Mouse (Mus musculus): Measurements from ENCODE around the gene Cgn. TPM values are rescaled to one million over a fixed set of nuclear protein-coding genes. Genes with fewer than 3 reads are reported as not detected.
A peak's percentile ranks its signal among the peaks of the same experiment; 100 is the strongest.

The Cgn gene
- total RNA-seq (2017), result not detected in 2 replicates

- ATAC-seq (replicated peaks; ENCODE audit: low read depth, poor library complexity, severe bottlenecking), result peak; percentile 95
Observed at GRCm38 (mm10) chr3:94786367-94786835, at the start of gene Cgn. TSS of gene Cgn (minus strand) at chr3:94786492.

DNA sequence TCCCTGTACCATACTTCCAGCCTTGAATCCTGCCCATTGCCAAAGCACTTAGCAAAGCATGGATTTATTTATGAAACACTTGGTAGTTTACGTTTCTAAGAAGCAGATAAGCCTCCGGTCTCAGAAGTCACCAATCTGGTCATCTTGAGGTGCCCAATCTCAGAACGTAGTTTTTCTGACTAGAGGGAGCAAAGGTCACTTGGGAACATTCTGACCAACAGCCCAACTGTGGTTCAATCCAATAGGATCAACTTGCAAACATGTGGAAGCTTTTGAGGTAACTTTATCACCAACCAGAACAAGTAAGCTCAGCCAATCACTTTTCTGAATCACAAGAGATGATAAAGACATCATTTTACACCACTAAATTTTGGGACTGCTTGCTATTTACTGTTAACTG, 49.1 kb upstream of the Cgn start:
- ATAC-seq (replicated peaks; ENCODE audit: low read depth, poor library complexity, severe bottlenecking), result no peak

DNA sequence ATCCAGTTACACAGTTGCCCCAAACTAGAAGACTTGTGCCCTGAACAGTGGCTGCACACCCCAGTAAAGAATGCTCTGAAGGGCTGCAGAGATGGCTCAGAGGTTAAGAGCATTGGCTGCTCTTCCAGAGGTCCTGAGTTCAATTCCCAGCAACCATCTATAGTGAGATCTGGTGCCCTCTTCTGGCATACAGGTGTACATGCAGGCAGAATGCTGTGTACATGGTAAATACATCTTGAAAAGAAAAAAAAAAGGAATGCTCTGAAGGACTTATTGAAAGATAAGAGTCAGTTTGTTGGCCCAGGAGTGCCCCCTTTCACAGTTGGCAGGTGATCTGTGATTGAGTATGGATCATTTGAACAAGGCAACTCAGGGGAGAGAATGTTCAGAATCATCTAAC, 47.1 kb upstream of the Cgn start:
- ATAC-seq (replicated peaks; ENCODE audit: low read depth, poor library complexity, severe bottlenecking), result no peak

- ATAC-seq (replicated peaks; ENCODE audit: low read depth, poor library complexity, severe bottlenecking), result no peak
Observed at GRCm38 (mm10) chr3:94832701-94833100, 46.4 kb upstream of the Cgn start.

DNA sequence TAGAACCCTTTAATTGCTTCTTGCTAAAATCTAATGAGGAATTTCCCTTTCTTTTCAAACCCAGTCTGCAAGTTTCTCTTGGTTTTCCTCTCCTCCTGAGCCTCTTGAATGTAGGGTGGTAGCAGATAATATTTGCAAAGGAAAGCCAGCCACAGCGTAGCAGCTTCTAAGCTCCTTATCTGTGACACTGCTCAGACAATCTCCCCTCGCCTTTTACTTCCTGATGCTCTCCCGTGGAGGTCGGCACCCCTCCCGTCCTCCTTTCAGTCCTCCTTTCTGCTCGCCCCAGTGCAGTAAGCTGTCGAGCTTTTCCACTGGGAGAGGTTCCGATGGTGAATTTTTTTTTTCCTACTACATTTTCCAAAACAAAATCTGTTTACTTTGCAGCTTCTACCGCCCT, 45.8 kb upstream of the Cgn start:
- ATAC-seq (replicated peaks; ENCODE audit: low read depth, poor library complexity, severe bottlenecking), result peak; percentile 74

DNA sequence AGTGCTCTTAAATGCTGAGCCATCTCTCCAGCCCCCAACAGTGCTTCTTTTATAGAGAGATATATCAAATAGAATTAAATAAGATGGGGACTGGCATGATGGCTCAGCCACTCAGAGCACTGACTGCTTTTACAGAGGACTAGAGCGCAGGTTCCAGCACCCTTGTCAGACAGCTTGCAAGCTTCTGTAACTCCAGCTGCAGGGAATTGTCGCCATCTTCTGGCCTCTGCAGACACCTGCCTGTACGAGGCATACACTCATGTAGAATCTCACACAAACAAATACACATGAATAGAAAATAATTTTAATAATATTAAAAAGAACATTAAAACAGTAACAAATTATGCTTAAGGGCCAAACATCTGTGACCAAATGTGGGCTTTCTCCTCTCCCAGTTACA, 37.8 kb upstream of the Cgn start:
- ATAC-seq (replicated peaks; ENCODE audit: low read depth, poor library complexity, severe bottlenecking), result no peak

DNA sequence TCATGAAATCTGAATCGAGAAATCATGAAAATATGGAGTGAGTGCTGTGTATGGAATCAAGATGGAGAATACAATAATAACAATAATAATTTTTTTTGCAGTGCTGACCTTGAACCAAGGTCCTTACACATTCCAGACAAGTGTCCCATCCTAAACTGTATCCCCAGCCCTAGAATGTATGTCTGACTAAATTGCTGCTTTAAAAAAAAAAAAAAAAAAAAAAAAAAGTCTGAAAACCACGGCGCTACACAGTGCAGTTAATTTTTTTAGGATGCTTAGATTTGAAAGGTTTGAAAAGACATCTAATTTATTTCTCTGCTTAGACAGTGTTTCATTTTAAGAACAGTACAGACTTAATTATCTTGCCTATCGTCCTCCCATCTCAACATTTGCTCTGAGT, 35.8 kb upstream of the Cgn start:
- no peak for ATAC-seq (replicated peaks; ENCODE audit: low read depth, poor library complexity, severe bottlenecking)

- ATAC-seq (replicated peaks; ENCODE audit: low read depth, poor library complexity, severe bottlenecking), result peak; percentile 72
Observed at GRCm38 (mm10) chr3:94821008-94821638, 34.8 kb upstream of the Cgn start.

DNA sequence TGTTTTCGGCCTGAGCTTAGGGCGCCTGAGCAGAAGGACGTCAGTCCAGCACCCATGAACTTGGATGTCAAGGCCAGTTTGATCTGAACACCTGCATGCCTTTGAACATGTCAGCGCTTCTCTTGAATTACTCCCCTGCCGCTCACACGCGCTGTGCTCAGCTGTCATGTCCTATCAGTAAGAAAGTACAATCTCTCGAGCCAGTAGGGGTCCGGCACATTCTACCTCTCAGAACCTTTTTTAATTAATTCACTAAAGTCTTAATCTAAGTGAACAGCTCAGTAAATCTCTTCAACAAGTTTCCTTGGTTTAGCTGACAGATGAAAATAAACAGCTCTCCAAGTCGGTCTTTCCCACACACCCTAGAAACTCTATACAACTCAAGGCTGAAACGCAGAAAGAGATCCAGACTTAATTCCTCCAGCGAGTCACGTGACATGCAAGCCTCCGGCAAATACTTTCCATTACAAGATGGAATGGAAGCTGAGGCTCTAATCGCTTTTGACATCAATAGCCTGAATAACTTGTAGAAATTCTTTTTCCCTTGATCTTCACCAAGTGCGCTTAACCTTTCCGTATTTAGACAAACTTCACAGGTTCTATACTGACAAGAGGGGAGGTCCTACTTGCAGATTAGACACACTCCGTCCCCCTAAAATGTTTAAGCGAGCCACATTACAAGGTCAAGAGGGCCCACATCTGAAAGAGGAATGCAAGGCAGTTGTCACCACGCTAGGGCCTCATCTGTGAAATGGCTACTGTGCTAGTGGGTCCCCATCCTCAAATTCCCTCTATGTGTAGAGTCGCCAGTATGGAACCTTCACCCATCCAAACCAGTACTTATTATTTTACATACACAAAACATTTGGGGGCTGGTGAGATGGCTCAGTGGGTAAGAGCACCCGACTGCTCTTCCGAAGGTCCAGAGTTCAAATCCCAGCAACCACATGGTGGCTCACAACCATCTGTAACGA, 33.4 kb upstream of the Cgn start:
- no peak for ATAC-seq (replicated peaks; ENCODE audit: low read depth, poor library complexity, severe bottlenecking)

DNA sequence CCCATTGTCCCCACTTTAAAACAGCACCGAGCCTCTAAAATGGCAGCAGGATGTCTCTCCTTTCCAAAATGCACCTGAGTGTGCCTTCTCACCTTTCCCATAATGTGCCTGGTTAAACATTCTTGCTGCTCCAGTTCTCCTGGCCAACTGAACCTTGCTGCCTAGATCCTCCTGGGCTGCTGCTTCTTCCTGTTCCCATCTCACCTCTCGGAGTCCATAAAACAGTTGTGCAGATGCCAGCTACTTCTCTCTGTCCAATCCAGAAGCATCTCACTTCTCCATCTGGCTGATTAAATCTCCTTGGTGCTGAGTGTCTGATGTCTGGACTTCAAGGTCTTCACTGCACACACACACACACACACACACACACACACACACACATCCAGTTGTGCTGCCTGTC, 31.4 kb upstream of the Cgn start:
- ATAC-seq (replicated peaks; ENCODE audit: low read depth, poor library complexity, severe bottlenecking), result no peak

DNA sequence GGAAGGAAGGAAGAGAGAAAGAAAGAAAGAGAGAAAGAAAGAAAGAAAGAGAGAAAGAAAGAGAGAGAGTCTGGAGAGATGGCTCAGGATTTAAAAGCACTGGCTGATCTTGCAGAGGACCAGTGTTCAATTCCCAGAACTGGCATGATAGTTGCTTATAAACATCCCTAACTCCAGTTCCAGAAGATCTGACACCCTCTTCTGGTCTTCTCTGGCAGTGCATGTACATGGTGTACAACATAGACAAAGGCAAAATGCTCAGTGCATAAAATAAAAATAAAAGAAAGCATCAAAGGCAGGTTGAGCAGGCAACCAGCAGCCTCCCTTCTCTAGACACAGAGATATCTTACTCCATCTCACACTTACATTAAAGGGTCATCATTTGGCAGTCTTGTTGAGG, 29.3 kb upstream of the Cgn start:
- ATAC-seq (replicated peaks; ENCODE audit: low read depth, poor library complexity, severe bottlenecking), result 0 out of 2 replicates have a peak, but pooled peaks have one; percentile 33

DNA sequence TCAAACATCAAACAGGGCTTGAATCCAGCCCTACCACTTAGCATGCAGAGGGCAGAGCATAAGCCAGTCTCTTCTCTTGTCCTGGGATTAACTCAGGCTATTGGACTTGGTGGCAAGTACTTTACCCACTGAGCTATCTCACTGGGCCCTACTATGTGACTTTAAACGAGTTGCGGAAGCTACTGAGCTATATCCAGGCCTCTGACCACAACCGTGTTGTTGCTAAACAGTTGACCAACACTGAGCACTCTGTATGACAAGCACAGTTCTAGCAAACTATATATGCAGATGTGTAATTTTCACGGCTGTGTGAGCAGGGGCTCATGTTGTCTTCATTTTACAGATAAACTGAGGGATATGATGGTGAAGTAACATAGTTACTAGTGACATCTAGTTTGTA, 28.4 kb upstream of the Cgn start:
- ATAC-seq (replicated peaks; ENCODE audit: low read depth, poor library complexity, severe bottlenecking), result no peak

DNA sequence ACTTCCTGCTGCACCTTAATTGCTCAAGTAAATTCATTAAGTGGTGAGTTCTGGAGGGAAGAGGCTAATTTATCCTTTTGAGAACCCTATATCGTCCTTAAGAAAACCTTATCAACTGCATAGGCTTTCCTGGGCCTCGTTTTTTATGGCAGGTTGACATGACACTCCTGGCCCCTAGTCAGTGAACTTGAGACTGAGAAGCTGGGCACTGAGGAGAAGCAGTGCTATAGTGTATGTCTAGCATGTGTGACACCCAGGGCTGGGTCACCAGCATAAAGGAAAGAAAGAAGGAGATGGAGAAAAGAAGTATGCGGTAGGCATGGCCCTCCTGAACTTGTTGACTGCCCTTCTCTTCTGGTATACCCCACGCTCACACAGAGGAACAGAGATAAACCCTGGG, 27.8 kb upstream of the Cgn start:
- ATAC-seq (replicated peaks; ENCODE audit: low read depth, poor library complexity, severe bottlenecking), result no peak

DNA sequence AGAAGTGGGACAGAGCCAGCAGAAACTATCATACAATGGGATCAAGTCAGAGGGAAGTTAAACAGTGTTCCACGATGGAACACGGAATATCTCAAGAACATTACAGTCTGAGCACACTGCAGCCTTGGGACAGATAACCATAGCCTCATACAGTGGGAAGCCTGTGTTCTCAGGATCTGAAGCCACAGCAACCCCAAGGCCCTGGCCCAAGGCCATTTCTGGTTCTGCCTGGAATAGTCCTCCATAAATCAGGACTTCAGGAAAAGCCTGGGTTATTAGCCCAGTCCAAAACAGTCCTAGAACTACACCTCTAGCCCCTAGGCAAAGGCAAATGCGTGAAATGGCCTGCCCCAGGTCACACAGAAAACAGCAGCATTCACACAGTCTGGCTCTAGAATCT, 27.4 kb upstream of the Cgn start:
- no peak for ATAC-seq (replicated peaks; ENCODE audit: low read depth, poor library complexity, severe bottlenecking)

DNA sequence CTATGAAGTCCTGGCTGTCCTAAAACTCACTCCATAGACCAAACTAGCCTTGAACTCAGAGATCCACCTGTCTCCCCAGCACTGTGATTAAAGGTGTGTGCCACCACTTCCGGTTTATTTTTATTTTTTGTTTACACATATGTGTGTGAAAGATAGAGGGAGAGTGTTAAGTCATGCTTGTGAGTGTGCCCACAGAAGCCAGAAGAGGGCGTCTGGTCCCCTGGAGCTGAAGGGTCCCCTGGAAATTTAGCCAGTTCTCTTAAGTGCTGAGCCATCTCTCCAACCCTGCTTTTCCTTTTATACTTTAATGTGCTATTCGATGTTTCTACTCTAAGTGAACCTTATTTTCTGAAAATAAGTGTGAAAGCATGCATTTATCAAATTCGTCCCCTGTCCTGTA, 25.3 kb upstream of the Cgn start:
- peak; percentile 78 for ATAC-seq (replicated peaks; ENCODE audit: low read depth, poor library complexity, severe bottlenecking)

DNA sequence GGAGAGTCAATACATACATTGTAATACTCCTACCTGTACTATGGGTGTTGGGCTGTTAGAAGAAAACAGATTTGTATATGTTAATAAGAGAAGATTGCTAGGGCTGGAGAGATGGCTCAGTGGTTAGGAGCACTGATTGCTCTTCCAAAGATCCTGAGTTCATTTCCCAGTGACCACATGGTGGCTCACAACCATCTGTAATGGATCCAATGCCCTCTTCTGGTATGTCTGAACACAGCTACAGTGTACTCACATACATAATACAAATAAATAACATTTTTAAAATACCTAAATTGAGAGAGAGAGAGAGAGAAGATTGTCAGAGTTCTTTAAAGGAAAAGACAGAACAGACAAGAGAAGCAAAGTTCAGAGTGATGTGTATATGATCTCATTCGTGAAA, 22.0 kb upstream of the Cgn start:
- ATAC-seq (replicated peaks; ENCODE audit: low read depth, poor library complexity, severe bottlenecking), result no peak

- ATAC-seq (replicated peaks; ENCODE audit: low read depth, poor library complexity, severe bottlenecking), result no peak
Observed at GRCm38 (mm10) chr3:94804976-94805375, 18.7 kb upstream of the Cgn start.

DNA sequence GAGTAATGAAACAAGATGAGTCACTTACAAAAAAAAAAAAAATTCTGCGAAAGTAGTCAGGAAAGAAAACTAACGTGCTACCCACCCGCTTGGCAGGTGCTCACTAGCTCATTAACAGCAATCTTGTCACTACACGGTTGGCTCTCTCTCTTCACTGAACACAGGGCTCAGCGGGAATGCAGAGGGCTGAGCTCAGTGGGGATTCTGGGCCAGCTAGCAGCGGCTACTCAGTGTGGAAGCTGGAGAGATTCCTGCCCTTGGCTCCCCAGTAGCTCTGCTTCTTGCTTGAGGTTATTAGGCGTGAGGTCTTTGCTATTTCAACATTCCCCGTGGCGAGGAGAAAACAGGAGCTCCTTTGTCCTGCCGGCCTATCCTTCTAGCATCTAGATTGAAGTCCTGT, 17.9 kb upstream of the Cgn start:
- ATAC-seq (replicated peaks; ENCODE audit: low read depth, poor library complexity, severe bottlenecking), result no peak

- ATAC-seq (replicated peaks; ENCODE audit: low read depth, poor library complexity, severe bottlenecking), result no peak
Observed at GRCm38 (mm10) chr3:94796181-94796580, 9.9 kb upstream of the Cgn start.

- no peak for ATAC-seq (replicated peaks; ENCODE audit: low read depth, poor library complexity, severe bottlenecking)
Observed at GRCm38 (mm10) chr3:94795596-94796140, 9.4 kb upstream of the Cgn start.

- no peak for ATAC-seq (replicated peaks; ENCODE audit: low read depth, poor library complexity, severe bottlenecking)
Observed at GRCm38 (mm10) chr3:94794359-94794758, 8.1 kb upstream of the Cgn start.
